ENCODE assay signal across 12 mouse cellular contexts in the genomic region with DNA sequence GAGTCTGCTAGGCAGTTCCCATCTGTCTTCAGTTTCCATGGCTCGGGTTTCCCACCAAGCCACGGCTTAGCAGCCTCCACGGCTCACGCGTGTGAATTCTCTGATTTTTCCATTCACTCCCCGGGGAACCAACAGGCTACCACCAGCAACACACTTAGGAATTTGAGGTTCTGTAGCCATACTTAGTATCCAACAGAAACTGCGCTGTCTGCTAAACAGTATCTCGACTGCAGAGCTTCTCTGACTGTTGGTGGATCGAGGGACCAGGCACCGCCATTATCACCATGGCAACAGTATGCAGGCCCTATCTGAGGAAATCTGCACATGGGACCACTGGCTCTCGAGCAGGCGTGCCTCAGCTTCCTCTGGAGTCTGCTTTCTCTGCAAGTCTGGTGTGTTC.
DNase-seq lines count a peak whose midpoint lies in the region; ATAC-seq lines count a peak whose summit lies in the region.
"Had no signal": no experiment of that assay in that cellular context is flagged by ENCODE, and none has a peak within 500 bp of the region (broad histone marks: within the 10 kb centered on the region; RNA-seq: fewer than 3 reads in every experiment).

No protein-coding gene starts in this region.

- peak overlapping the region; percentile 7 for H3K4me3 ChIP-seq in megakaryocyte, embryonic 14.5 days (replicated peaks)
- H3K4me3 ChIP-seq in forebrain, embryonic 13.5 days = no peak overlapping the region
- no peak overlapping the region for H3K4me3 ChIP-seq in limb, embryonic 12.5 days (replicated peaks)
- H3K4me3 ChIP-seq in neural tube, embryonic 13.5 days = no peak overlapping the region
- H3K4me3 ChIP-seq: layer of hippocampus, adult 2 months had no signal

- H3K27me3 ChIP-seq in megakaryocyte, embryonic 14.5 days (replicated peaks) = no peaks in the 10 kb centered on the region
- no peaks in the 10 kb centered on the region for H3K27me3 ChIP-seq in forebrain, embryonic 13.5 days
- no peaks in the 10 kb centered on the region for H3K27me3 ChIP-seq in limb, embryonic 12.5 days
- H3K27me3 ChIP-seq in neural tube, embryonic 13.5 days = no peaks in the 10 kb centered on the region

- H3K4me2 ChIP-seq in forebrain, embryonic 13.5 days = no peak overlapping the region
- H3K4me2 ChIP-seq in limb, embryonic 12.5 days = peak overlapping the region; percentile 38
- 0 out of 2 replicates have a peak overlapping the region, but pooled peaks have one; percentile 10 for H3K4me2 ChIP-seq in neural tube, embryonic 13.5 days

- no peaks in the 10 kb centered on the region for H3K36me3 ChIP-seq in megakaryocyte, embryonic 14.5 days (replicated peaks; ENCODE audit: low read length)
- no peaks in the 10 kb centered on the region for H3K36me3 ChIP-seq in forebrain, embryonic 13.5 days (ENCODE audit: poor library complexity, severe bottlenecking)
- H3K36me3 ChIP-seq in limb, embryonic 12.5 days = no peaks in the 10 kb centered on the region
- no peaks in the 10 kb centered on the region for H3K36me3 ChIP-seq in neural tube, embryonic 13.5 days

- no peak for DNase-seq in adrenal gland, adult 18-20 months (ENCODE audit: low spot score in 2 of 2)
- DNase-seq in urinary bladder, postnatal 36 days (ENCODE audit: low spot score in 2 of 2) = no peak
- DNase-seq: adrenal gland, postnatal 36 days; lung, postnatal 36 days had no signal

- H3K4me1 ChIP-seq in megakaryocyte, embryonic 14.5 days = no peaks in the 10 kb centered on the region
- 0 out of 2 replicates have a peak, but pooled peaks cover 4% of the 10 kb centered on the region for H3K4me1 ChIP-seq in forebrain, embryonic 13.5 days
- H3K4me1 ChIP-seq in limb, embryonic 12.5 days (replicated peaks) = peaks cover 7% of the 10 kb centered on the region
- peaks cover 5% of the 10 kb centered on the region; the same call in 1 of the 2 replicates for H3K4me1 ChIP-seq in neural tube, embryonic 13.5 days (replicated peaks)

- WGBS in forebrain, embryonic 13.5 days = 64% methylated on average over 12 of the region's 12 CpGs
- WGBS in limb, embryonic 12.5 days = 33% methylated on average over 12 of the region's 12 CpGs
- WGBS in neural tube, embryonic 13.5 days = 48% methylated on average over 12 of the region's 12 CpGs

- ATAC-seq in megakaryocyte, adult 5-6 weeks (ENCODE audit: poor library complexity, severe bottlenecking) = no peak
- ATAC-seq in forebrain, embryonic 13.5 days = peak; percentile 50; the same call in 1 of the 2 replicates
- no peak for ATAC-seq in limb, embryonic 12.5 days (ENCODE audit: insufficient number of reproducible peaks, insufficient read depth, low FRiP score, low TSS enrichment, low read depth)
- no peak; the same call in 1 of the 2 replicates for ATAC-seq in neural tube, embryonic 13.5 days (ENCODE audit: low read depth)
- no peak for ATAC-seq in monocyte, adult 5-6 weeks (replicated peaks; ENCODE audit: insufficient number of reproducible peaks, low FRiP score, low TSS enrichment, poor library complexity, severe bottlenecking)
- ATAC-seq: intestine, postnatal 0 days had no signal

- H3K9me3 ChIP-seq in megakaryocyte, embryonic 14.5 days = peaks cover 52% of the 10 kb centered on the region
- no peaks in the 10 kb centered on the region for H3K9me3 ChIP-seq in forebrain, embryonic 13.5 days (replicated peaks)
- H3K9me3 ChIP-seq in limb, embryonic 12.5 days = no peaks in the 10 kb centered on the region
- H3K9me3 ChIP-seq in neural tube, embryonic 13.5 days = no peaks in the 10 kb centered on the region

- no peak overlapping the region for H3K9ac ChIP-seq in forebrain, embryonic 13.5 days
- no peak overlapping the region for H3K9ac ChIP-seq in limb, embryonic 12.5 days (replicated peaks)
- no peak overlapping the region for H3K9ac ChIP-seq in neural tube, embryonic 13.5 days

- H3K27ac ChIP-seq in forebrain, embryonic 13.5 days = no peak overlapping the region
- no peak overlapping the region for H3K27ac ChIP-seq in limb, embryonic 12.5 days
- no peak overlapping the region for H3K27ac ChIP-seq in neural tube, embryonic 13.5 days (replicated peaks)
- H3K27ac ChIP-seq: layer of hippocampus, adult 2 months had no signal
